Mouse (Mus musculus) heart, embryonic 11.5 days (tissue): ENCODE measurements at regions not wholly inside any gene's neighbourhood (a gene's known extent, or its start where the extent isn't known, plus 50 kb on each side); places are given as distances from the start of the nearest gene placed in this dataset.

Experiments used
- ATAC-seq: fragments of 200-750 bp; cut with Nextera tagmentation; replicated peaks from 2 replicates; pipeline ENCODE4 v1.8.0; 2017; ENCODE audit warnings: moderate library complexity; ENCODE audit not compliant: insufficient number of reproducible peaks, low FRiP score, low TSS enrichment
- H3K27ac ChIP-seq: fragments of 300-500 bp; sonication (generic); 2 replicates; pipeline ENCODE4 v1.5.1; 2014; ENCODE audit warnings: mild to moderate bottlenecking, low read depth, low read length
- H3K27me3 ChIP-seq: fragments of 300-500 bp; sonication (generic); 2 replicates; pipeline ENCODE4 v1.6.1; 2014; ENCODE audit warnings: mild to moderate bottlenecking, low read length, mixed read lengths; ENCODE audit not compliant: control insufficient read depth, insufficient read depth
- H3K36me3 ChIP-seq: fragments of 300-500 bp; sonication (generic); 2 replicates; pipeline ENCODE4 v1.6.1; 2014; ENCODE audit warnings: mild to moderate bottlenecking, low read length, moderate library complexity, mixed read lengths; ENCODE audit not compliant: control insufficient read depth, insufficient read depth
- H3K4me1 ChIP-seq: fragments of 300-500 bp; sonication (generic); 2 replicates; pipeline ENCODE4 v1.6.1; 2014; ENCODE audit warnings: low read length; ENCODE audit not compliant: control insufficient read depth, insufficient read depth
- H3K4me2 ChIP-seq: fragments of 300-500 bp; sonication (generic); 2 replicates; pipeline ENCODE4 v1.6.1; 2014; ENCODE audit warnings: mild to moderate bottlenecking, moderate library complexity
- H3K4me3 ChIP-seq: fragments of 300-500 bp; sonication (generic); 2 replicates; pipeline ENCODE4 v1.5.1; 2014; ENCODE audit warnings: low read depth, low read length
- H3K9ac ChIP-seq: fragments of 300-500 bp; sonication (generic); 2 replicates; pipeline ENCODE4 v1.6.1; 2014; ENCODE audit warnings: mild to moderate bottlenecking, low read depth, low read length, moderate library complexity
- H3K9me3 ChIP-seq: fragments of 300-500 bp; sonication (generic); replicated peaks from 2 replicates; pipeline ENCODE4 v1.6.1; 2016; ENCODE audit warnings: low read length; ENCODE audit not compliant: control insufficient read depth
- WGBS: fragments of 180-500 bp; shearing (Covaris S2); extraction: QIAGEN DNeasy Blood & Tissue Kit; methylation state at CpG from one replicate; pipeline ENCODE4 v1.1.7; 2014; ENCODE audit not compliant: insufficient replicate concordance; 5-methylcytosine and 5-hydroxymethylcytosine counted together

- no peaks in the 10 kb centered on the region for H3K36me3 ChIP-seq
- ATAC-seq, result no peak
- H3K4me2 ChIP-seq, result no peak overlapping the region
- H3K27ac ChIP-seq, result no peak overlapping the region
- H3K4me3 ChIP-seq, result no peak overlapping the region
- H3K27me3 ChIP-seq, result no peaks in the 10 kb centered on the region
- 46% methylated on average over 1 of the region's 1 CpGs for WGBS
- no peaks in the 10 kb centered on the region for H3K4me1 ChIP-seq
- H3K9ac ChIP-seq, result no peak overlapping the region
- no peaks in the 10 kb centered on the region for H3K9me3 ChIP-seq
Observed at GRCm38 (mm10) chr6:94935706-94936105, 181.3 kb upstream of the Kbtbd8 start.

- Histone ChIP-seq H3K36me3 (no peaks in the 10 kb centered on the region), H3K4me3 (no peak overlapping the region), H3K9ac (no peak overlapping the region), H3K4me2 (no peak overlapping the region), H3K27ac (no peak overlapping the region), H3K9me3 (no peaks in the 10 kb centered on the region), H3K27me3 (no peaks in the 10 kb centered on the region), H3K4me1 (no peaks in the 10 kb centered on the region)
- ATAC-seq, result no peak
- WGBS, result 84% methylated on average over 6 of the region's 6 CpGs
Observed at GRCm38 (mm10) chr6:94927811-94928210, 189.2 kb upstream of the Kbtbd8 start.

GRCm38 (mm10) chr6:94926652-94927211 is 190.3 kb upstream of the Kbtbd8 start:
- Histone ChIP-seq H3K4me3 (no peak overlapping the region), H3K9me3 (no peaks in the 10 kb centered on the region), H3K4me1 (no peaks in the 10 kb centered on the region), H3K9ac (no peak overlapping the region), H3K27me3 (no peaks in the 10 kb centered on the region), H3K36me3 (no peaks in the 10 kb centered on the region), H3K27ac (no peak overlapping the region), H3K4me2 (no peak overlapping the region)
- no peak for ATAC-seq
- 88% methylated on average over 8 of the region's 8 CpGs for WGBS

GRCm38 (mm10) chr6:94925408-94925807 is 191.6 kb upstream of the Kbtbd8 start:
- Histone ChIP-seq H3K27me3 (no peaks in the 10 kb centered on the region), H3K9ac (no peak overlapping the region), H3K27ac (no peak overlapping the region), H3K4me1 (no peaks in the 10 kb centered on the region), H3K36me3 (no peaks in the 10 kb centered on the region), H3K4me2 (no peak overlapping the region), H3K9me3 (no peaks in the 10 kb centered on the region), H3K4me3 (no peak overlapping the region)
- WGBS, result 79% methylated on average over 1 of the region's 1 CpGs
- no peak for ATAC-seq

- no peaks in the 10 kb centered on the region for H3K4me1 ChIP-seq
- H3K27me3 ChIP-seq, result no peaks in the 10 kb centered on the region
- no peak overlapping the region for H3K4me2 ChIP-seq
- WGBS, result 89% methylated on average over 11 of the region's 11 CpGs
- H3K27ac ChIP-seq, result no peak overlapping the region
- no peak overlapping the region for H3K9ac ChIP-seq
- no peaks in the 10 kb centered on the region for H3K9me3 ChIP-seq
- no peaks in the 10 kb centered on the region for H3K36me3 ChIP-seq
- H3K4me3 ChIP-seq, result no peak overlapping the region
- no peak for ATAC-seq
Observed at GRCm38 (mm10) chr6:94924338-94925039, 192.6 kb upstream of the Kbtbd8 start.

GRCm38 (mm10) chr6:94921741-94922140 is 195.3 kb upstream of the Kbtbd8 start:
- H3K4me2 ChIP-seq, result no peak overlapping the region
- no peak for ATAC-seq
- H3K27me3 ChIP-seq, result no peaks in the 10 kb centered on the region
- 67% methylated on average over 2 of the region's 2 CpGs for WGBS
- no peak overlapping the region for H3K9ac ChIP-seq
- H3K27ac ChIP-seq, result no peak overlapping the region
- H3K9me3 ChIP-seq, result no peaks in the 10 kb centered on the region
- no peaks in the 10 kb centered on the region for H3K4me1 ChIP-seq
- H3K36me3 ChIP-seq, result no peaks in the 10 kb centered on the region
- H3K4me3 ChIP-seq, result no peak overlapping the region

- ATAC-seq, result no peak
- no peaks in the 10 kb centered on the region; the same call in 1 of the 2 replicates for H3K4me1 ChIP-seq
- no peak overlapping the region for H3K4me3 ChIP-seq
- H3K36me3 ChIP-seq, result no peaks in the 10 kb centered on the region
- WGBS, result 85% methylated on average over 2 of the region's 2 CpGs
- no peak overlapping the region for H3K27ac ChIP-seq
- H3K9ac ChIP-seq, result no peak overlapping the region
- no peak overlapping the region for H3K4me2 ChIP-seq
- no peaks in the 10 kb centered on the region for H3K9me3 ChIP-seq
- no peaks in the 10 kb centered on the region for H3K27me3 ChIP-seq
Observed at GRCm38 (mm10) chr6:94920770-94921169, 196.3 kb upstream of the Kbtbd8 start.

- no peak; the same call in 1 of the 2 replicates for ATAC-seq
- 30% methylated on average over 5 of the region's 5 CpGs for WGBS
Observed at GRCm38 (mm10) chr6:94919194-94919743, 197.8 kb upstream of the Kbtbd8 start.

More at GRCm38 (mm10) chr6:94919194-94919743, 197.8 kb upstream of the Kbtbd8 start:
- no peaks in the 10 kb centered on the region for H3K27me3 ChIP-seq
- no peaks in the 10 kb centered on the region for H3K36me3 ChIP-seq
- H3K27ac ChIP-seq, result no peak overlapping the region
- no peaks in the 10 kb centered on the region for H3K9me3 ChIP-seq
- no peak overlapping the region for H3K4me3 ChIP-seq
- no peak overlapping the region for H3K4me2 ChIP-seq
- H3K4me1 ChIP-seq, result no peaks in the 10 kb centered on the region; the same call in 1 of the 2 replicates
- no peak overlapping the region for H3K9ac ChIP-seq
